Mouse (Mus musculus): Measurements from ENCODE around the gene Rom1.

DNA sequence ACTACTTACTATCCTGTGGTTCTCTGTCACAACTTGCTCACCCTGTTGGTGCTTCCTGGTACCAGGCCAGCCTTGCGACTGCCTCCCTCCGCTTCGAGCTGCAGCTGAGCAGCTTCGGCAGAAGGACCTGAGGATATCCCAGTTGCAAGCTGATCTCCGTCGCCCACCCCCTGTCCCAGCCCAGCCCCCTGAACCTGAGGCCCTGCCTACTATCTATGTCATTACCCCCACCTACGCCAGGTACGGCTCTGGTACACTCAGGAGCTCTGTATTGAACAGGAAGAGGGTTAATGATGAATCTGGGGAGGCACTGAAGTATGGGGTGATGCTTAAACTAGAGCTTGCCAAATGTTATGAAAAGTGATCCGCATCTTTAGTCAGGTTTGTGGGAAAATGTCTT is 7.4 kb downstream of the Rom1 start:
- TF ChIP-seq POLR2A (IDR thresholded peaks at IDR 0.05; ENCODE audit: control insufficient read depth, extremely low read depth, insufficient read depth, low read length, poor library complexity) (no peak), CTCF (IDR thresholded peaks at IDR 0.05; ENCODE audit: borderline replicate concordance, control insufficient read depth, extremely low read depth, insufficient read depth, low read length, poor library complexity) (no peak)
